Mouse (Mus musculus) adrenal gland, adult 2 months (tissue): ENCODE results near the gene Trmt6. TPM values are rescaled to one million over a fixed set of nuclear protein-coding genes. Genes with fewer than 3 reads are reported as not detected.

Experiments used
- polyA plus RNA-seq: library from polyadenylated mRNA; depleted of rRNA; stranded (reverse); fragments of >200 nt; gene quantifications from 2 replicates; pipeline ENCODE4 v1.2.3, GENCODE M21; 2012; rRNA removed
- total RNA-seq, 2 experiments: library from RNA; stranded (reverse); gene quantifications; 2 replicates each; pipeline ENCODE4 v1.2.3; 2021

Trmt6 gene
- total and polyA plus RNA-seq, 3 experiments = 1.2 to 20.6 (median 16.8) TPM

Other genes starting within 250 kb of the Trmt6 start
- 10 to 100 TPM; 18.6 to 41.7 TPM for gene Gpcpd1, start 228.3 kb downstream of the Trmt6 start, total RNA-seq
- 1.3 and 2.1 TPM in 2 replicates for gene Gpcpd1, start 228.3 kb downstream of the Trmt6 start, polyA plus RNA-seq
- 1 to 10 TPM; 6.6 to 8.0 TPM for gene Shld1, start 129.1 kb downstream of the Trmt6 start, total RNA-seq
- 10.1 and 10.3 TPM in 2 replicates for gene Shld1, start 129.1 kb downstream of the Trmt6 start, polyA plus RNA-seq
- 1,000 to 10,000 TPM; 1,607 to 2,510 TPM for gene Chgb, start 34.8 kb downstream of the Trmt6 start, total RNA-seq
- 148 and 289 TPM in 2 replicates for gene Chgb, start 34.8 kb downstream of the Trmt6 start, polyA plus RNA-seq
- 1 to 10 TPM; 2.8 to 3.5 TPM for gene Mcm8, start 86 bp upstream of the Trmt6 start, total RNA-seq
- 1.2 and 1.4 TPM in 2 replicates for gene Mcm8, start 86 bp upstream of the Trmt6 start, polyA plus RNA-seq
- gene Crls1, start 30.6 kb upstream of the Trmt6 start, total RNA-seq = 100 to 1,000 TPM; 106 to 129 TPM
- 142 and 210 TPM in 2 replicates for gene Crls1, start 30.6 kb upstream of the Trmt6 start, polyA plus RNA-seq
- 1 to 10 TPM; 4.4 to 5.1 TPM for gene Lrrn4, start 64.8 kb upstream of the Trmt6 start, total RNA-seq
- 8.4 and 10.1 TPM in 2 replicates for gene Lrrn4, start 64.8 kb upstream of the Trmt6 start, polyA plus RNA-seq
- gene Fermt1, start 129.9 kb upstream of the Trmt6 start, total RNA-seq = not detected
- gene Fermt1, start 129.9 kb upstream of the Trmt6 start, polyA plus RNA-seq = not detected in 2 replicates